Mouse (Mus musculus): ENCODE data around the gene Trim2. TPM values are rescaled to one million over a fixed set of nuclear protein-coding genes. Genes with fewer than 3 reads are reported as not detected.

Gene Trim2
- polyA plus RNA-seq, 1 experiment: 20.6 TPM

DNA sequence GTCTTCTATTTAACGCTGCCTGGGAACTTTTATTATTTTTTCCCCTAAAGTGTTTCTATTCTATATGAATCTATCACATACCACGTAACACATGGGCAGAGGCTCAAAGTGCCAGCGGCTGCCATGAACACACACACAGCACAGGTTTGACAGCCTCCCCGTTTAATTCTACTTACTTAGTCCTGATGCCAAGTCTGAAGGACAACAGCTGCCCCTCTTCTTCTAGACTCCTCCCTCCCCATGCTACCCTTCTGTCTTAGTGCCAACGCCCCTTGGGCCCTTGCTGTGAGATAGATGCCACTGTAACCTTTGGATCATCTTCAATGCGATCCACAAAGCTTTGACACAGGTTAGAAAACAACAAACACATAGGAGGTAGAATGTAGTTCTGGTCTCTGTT lies 44.8 kb downstream of the Trim2 start:
- H3K4me3 ChIP-seq (ENCODE audit: insufficient read depth, low read length): no peak overlapping the region
- H3K27ac ChIP-seq (ENCODE audit: insufficient read depth, low read length): no peak overlapping the region
- no peak for TF ChIP-seq POLR2A (IDR thresholded peaks at IDR 0.05; ENCODE audit: low read depth, low read length)
- no peak for TF ChIP-seq CTCF (IDR thresholded peaks at IDR 0.05; ENCODE audit: borderline replicate concordance, insufficient read depth, low read length)
- no peaks in the 10 kb centered on the region for H3K4me1 ChIP-seq (ENCODE audit: control insufficient read depth, insufficient read depth, low read length)

- Histone ChIP-seq H3K4me1 (ENCODE audit: control insufficient read depth, insufficient read depth, low read length) (no peaks in the 10 kb centered on the region), H3K4me3 (ENCODE audit: insufficient read depth, low read length) (no peak overlapping the region), H3K27ac (ENCODE audit: insufficient read depth, low read length) (no peak overlapping the region)
- TF ChIP-seq CTCF (IDR thresholded peaks at IDR 0.05; ENCODE audit: borderline replicate concordance, insufficient read depth, low read length): no peak
- no peak for TF ChIP-seq POLR2A (IDR thresholded peaks at IDR 0.05; ENCODE audit: low read depth, low read length)
These were observed 45.8 kb downstream of the Trim2 start for GRCm38 (mm10) chr3:84260837-84261236.

DNA sequence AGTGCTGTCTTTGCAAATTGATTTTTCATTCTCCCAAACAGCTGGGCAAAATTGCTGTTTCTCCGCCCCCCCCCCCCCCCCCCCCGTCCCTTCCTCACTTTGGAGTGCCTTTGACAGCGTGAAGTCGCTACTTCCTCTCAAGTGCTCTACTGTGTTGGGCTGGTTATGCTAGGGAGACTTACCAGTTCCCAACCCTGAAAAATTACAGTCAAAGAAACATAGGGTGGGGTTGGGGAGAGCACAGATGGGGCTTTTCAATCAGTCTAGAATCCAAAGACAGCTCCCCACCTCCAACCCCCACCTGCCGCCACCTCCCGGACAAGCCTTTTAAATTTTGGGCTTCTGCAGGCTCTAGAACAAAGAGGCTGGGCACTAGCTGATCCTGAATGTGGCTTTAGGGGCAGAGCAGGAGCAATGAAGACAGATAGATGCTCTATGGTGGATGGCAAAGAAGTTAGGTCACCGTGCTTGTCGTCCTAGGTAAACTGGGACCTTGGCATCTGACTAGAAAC lies 46.6 kb downstream of the Trim2 start:
- no peak for TF ChIP-seq CTCF (IDR thresholded peaks at IDR 0.05; ENCODE audit: borderline replicate concordance, insufficient read depth, low read length)
- no peak for TF ChIP-seq POLR2A (IDR thresholded peaks at IDR 0.05; ENCODE audit: low read depth, low read length)
- peak overlapping the region; percentile 34; the same call in 1 of the 2 replicates for H3K27ac ChIP-seq (ENCODE audit: insufficient read depth, low read length)
- H3K4me3 ChIP-seq (ENCODE audit: insufficient read depth, low read length): peak overlapping the region; percentile 62
- no peaks in the 10 kb centered on the region for H3K4me1 ChIP-seq (ENCODE audit: control insufficient read depth, insufficient read depth, low read length)

DNA sequence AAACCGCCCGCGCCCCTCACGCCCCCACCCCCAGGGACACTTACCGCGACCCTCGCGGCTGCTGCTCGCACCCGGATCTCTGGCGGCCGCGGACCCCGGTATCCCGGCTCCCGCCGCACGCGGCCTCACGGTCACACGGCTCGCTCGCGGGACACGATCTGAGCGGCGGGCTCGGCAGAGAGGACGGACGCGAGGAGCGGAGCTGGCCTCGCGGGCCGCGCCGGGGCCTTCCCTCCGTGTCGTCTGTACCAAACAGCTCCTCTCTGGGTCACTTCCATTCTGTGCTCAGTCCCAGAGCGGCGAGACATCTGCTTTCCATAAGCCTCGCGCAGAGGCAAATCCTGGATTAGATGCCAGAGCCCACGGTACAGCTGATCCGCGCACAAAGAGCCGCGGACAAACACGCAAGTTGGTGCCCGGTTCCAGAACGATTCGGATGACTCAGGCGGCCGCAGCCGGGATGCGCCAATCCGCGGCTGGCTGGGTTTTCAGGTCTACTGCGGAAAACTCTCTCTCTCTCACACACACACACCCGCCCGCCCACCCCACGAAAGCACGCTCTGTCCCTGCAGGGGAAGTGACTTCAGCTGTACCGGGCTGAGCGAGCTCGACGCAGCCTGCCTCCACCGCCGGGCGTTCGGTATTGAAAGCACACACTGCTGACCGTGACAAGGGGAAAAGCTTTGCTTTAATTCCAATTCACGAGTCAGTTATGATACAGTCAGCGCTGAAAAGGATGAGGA lies 47.2 kb downstream of the Trim2 start:
- H3K27ac ChIP-seq (ENCODE audit: insufficient read depth, low read length): peak overlapping the region; percentile 56
- peak overlapping the region; percentile 62 for H3K4me3 ChIP-seq (ENCODE audit: insufficient read depth, low read length)
- no peak for TF ChIP-seq CTCF (IDR thresholded peaks at IDR 0.05; ENCODE audit: borderline replicate concordance, insufficient read depth, low read length)
- peak; percentile 39 for TF ChIP-seq POLR2A (IDR thresholded peaks at IDR 0.05; ENCODE audit: low read depth, low read length)
- no peaks in the 10 kb centered on the region for H3K4me1 ChIP-seq (ENCODE audit: control insufficient read depth, insufficient read depth, low read length)

DNA sequence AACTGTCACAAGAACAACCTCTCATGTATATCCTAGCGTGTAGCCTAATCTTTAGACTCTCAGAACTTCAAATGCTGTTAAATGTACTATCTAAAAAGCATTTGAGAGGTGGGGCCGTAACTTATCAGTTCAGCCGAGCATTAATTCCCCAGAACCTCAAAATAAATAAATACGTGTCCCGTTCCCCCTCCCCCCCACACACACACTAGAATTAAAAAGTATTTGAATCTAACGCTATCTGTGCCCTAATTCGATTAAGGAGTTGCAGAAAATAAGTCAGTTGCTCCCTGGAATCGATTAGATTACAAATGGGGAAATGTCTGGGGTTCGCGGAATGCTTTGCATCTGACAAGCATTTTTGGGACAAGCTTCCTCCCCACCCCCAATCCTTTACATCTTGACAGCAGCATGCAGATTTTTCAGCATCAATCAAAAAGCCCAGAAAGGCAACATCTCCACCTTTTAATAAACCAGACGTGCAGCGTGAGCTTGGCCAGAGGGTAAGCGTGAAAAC lies 48.1 kb downstream of the Trim2 start:
- no peak overlapping the region for H3K27ac ChIP-seq (ENCODE audit: insufficient read depth, low read length)
- peak overlapping the region; percentile 62 for H3K4me3 ChIP-seq (ENCODE audit: insufficient read depth, low read length)
- no peaks in the 10 kb centered on the region for H3K4me1 ChIP-seq (ENCODE audit: control insufficient read depth, insufficient read depth, low read length)
- TF ChIP-seq POLR2A (IDR thresholded peaks at IDR 0.05; ENCODE audit: low read depth, low read length) (no peak), CTCF (IDR thresholded peaks at IDR 0.05; ENCODE audit: borderline replicate concordance, insufficient read depth, low read length) (no peak)

- Histone ChIP-seq H3K4me1 (ENCODE audit: control insufficient read depth, insufficient read depth, low read length) (no peaks in the 10 kb centered on the region), H3K4me3 (ENCODE audit: insufficient read depth, low read length) (no peak overlapping the region), H3K27ac (ENCODE audit: insufficient read depth, low read length) (no peak overlapping the region)
- TF ChIP-seq POLR2A (IDR thresholded peaks at IDR 0.05; ENCODE audit: low read depth, low read length) (no peak), CTCF (IDR thresholded peaks at IDR 0.05; ENCODE audit: borderline replicate concordance, insufficient read depth, low read length) (no peak)
These were observed 48.6 kb downstream of the Trim2 start for GRCm38 (mm10) chr3:84257989-84258517.

GRCm38 (mm10) chr3:84254520-84254878 lies 52.2 kb downstream of the Trim2 start:
- H3K27ac ChIP-seq (ENCODE audit: insufficient read depth, low read length): no peak overlapping the region
- TF ChIP-seq POLR2A (IDR thresholded peaks at IDR 0.05; ENCODE audit: low read depth, low read length) (no peak), CTCF (IDR thresholded peaks at IDR 0.05; ENCODE audit: borderline replicate concordance, insufficient read depth, low read length) (no peak)
- H3K4me1 ChIP-seq (ENCODE audit: control insufficient read depth, insufficient read depth, low read length): no peaks in the 10 kb centered on the region
- H3K4me3 ChIP-seq (ENCODE audit: insufficient read depth, low read length): no peak overlapping the region

DNA sequence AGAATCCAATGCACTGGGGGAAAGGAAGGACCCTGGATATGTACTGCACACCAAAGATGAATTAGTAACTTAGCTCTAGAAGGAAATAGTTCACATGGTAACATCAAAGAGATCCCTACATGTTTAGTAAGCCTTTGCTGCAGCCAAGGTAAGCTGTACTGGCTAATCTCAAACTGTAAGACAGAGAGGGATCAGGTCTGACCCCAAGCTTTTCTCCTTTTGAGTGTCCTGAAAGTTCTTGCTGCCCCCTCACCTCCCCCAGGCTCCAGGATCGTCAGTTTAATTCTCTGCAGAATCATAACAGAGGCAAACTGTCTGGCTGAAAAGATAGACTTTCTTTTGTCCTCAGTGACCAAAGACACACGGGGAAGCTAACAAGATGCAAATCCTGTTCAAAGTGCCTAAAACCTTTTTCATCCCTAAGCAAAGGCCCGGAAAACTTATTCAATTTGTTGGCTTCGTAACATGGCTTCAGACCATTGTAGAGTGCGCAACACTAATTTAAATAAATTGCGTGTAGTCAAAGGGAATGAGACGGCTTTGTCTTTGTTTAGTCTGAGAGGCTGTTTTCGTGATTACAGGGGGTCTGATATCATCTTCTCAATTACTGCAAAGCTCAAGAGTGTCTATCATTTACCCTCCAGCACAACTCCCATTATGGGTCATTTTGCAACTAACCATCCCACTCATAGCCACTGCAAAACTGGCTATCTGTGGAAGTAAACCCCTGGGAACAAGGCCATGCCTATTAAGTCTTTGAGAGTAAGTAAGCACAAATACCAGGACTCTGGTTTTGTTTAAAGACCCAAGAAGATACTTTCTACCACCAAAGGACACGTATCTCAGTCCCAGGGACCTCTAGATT lies 52.8 kb downstream of the Trim2 start:
- TF ChIP-seq POLR2A (IDR thresholded peaks at IDR 0.05; ENCODE audit: low read depth, low read length) (no peak), CTCF (IDR thresholded peaks at IDR 0.05; ENCODE audit: borderline replicate concordance, insufficient read depth, low read length) (no peak)
- no peak overlapping the region for H3K27ac ChIP-seq (ENCODE audit: insufficient read depth, low read length)
- H3K4me3 ChIP-seq (ENCODE audit: insufficient read depth, low read length): no peak overlapping the region
- H3K4me1 ChIP-seq (ENCODE audit: control insufficient read depth, insufficient read depth, low read length): no peaks in the 10 kb centered on the region

DNA sequence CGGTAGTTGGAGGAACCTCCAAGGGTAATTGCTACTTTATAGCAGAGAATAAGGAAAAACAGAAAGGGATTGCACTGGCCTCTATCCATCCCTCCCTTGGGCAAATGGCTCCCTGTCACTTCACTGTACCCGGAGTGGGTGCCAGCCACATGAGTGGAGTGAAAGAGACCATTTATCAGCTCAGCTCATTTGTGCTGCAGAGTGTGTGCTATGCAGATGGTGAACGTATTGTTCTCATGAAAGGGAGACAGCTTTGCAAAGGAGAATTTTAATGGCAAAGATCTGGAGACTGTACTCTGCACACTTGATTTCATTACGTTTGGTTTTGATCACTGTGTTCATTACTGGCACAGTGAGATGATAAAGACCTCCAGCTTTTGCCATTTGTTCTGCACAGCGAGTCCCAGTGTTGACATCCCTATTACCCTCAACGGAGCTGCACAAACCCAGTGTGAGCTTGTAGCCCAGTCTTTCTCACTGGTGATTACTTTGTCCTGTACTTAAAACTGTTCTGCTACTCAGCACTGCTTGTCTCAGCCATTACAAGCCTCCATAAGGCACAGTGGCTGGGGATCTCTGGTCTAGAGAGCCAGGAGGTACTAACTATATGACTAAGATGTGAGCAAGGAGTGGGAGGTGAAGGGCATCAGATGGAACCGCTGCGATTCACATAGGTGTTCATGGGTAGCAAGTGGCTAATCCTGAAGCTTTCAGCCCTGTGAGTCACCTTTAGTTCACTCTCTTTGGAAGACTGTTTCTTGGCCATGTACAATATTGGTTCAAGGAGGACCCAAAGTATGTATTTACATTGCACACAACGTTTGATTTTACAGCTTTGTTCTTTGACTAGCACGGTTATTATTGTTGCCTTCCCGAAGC lies 53.7 kb downstream of the Trim2 start:
- Histone ChIP-seq H3K4me1 (ENCODE audit: control insufficient read depth, insufficient read depth, low read length) (no peaks in the 10 kb centered on the region), H3K27ac (ENCODE audit: insufficient read depth, low read length) (no peak overlapping the region), H3K4me3 (ENCODE audit: insufficient read depth, low read length) (no peak overlapping the region)
- TF ChIP-seq CTCF (IDR thresholded peaks at IDR 0.05; ENCODE audit: borderline replicate concordance, insufficient read depth, low read length) (no peak), POLR2A (IDR thresholded peaks at IDR 0.05; ENCODE audit: low read depth, low read length) (no peak)
